Mouse (Mus musculus) lung, adult 18-20 months (tissue): Measurements from ENCODE around the gene Zmynd8.
A peak's percentile ranks its signal among the peaks of the same experiment; 100 is the strongest.
"Not testable (repeated sequence)": the region's sequence is repeated elsewhere in the genome, so short reads cannot be mapped to it uniquely, and the experiment has no call there.

Experiments used
- DNase-seq, 2 experiments: peaks; one replicate each; pipeline ENCODE4 v3.0.0; 2022; ENCODE audit warnings: mixed read lengths in 2 of 2

Gene Zmynd8

GRCm38 (mm10) chr2:165831637-165832289, 67.1 kb downstream of the Zmynd8 start:
- DNase-seq: no peak

DNA sequence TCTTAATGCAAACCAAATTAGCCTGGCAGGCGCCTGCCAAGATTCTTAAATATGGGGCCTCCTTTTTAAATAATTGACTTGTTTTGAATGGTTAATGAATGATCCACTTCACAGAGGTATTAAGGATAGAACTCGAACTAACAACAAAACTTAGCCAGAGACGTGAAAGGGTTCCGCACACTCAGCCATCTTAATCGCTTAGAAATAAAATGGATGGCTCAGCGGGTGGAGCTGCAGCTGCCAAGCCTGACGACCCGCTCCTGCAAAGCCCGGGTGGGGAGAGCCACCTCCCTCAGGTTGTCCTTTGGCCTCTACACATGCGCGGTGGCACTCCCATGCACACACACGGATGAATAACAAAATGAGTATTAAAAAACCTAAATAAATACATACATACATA, 70.0 kb downstream of the Zmynd8 start:
- no peak for DNase-seq

GRCm38 (mm10) chr2:165825964-165826712, 72.7 kb downstream of the Zmynd8 start:
- DNase-seq: peak; percentile 75 to 87

DNA sequence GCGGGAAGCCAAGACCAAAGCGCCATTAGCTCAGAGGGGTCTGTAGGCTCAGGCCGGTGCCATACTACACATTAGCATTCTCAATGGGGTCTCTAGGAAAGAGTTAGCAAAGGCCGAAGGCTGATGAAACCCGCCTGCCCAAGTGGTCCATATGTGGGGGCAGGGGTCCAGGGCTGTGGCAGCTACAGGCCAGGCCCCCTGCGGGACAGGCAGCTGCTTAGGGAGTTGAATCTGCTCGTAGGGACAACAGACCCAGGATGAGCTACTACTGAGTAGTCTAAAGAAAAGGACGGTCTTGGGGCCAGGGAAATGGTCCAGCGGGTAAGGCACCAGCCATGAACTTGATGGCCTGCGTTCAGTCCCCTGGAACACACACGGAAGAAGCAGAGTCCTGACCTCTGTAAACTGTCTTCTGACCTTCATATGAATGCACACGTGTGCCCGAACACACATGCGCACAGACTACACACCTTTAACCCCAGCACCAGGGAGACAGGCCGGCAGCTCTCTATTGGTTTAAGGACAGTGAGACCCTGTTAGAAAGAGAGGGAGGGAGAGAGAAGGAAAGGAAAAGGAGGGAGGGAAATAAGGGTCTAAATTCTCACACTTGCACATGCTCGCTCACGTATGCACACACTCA, 73.4 kb downstream of the Zmynd8 start:
- no peak for DNase-seq

DNA sequence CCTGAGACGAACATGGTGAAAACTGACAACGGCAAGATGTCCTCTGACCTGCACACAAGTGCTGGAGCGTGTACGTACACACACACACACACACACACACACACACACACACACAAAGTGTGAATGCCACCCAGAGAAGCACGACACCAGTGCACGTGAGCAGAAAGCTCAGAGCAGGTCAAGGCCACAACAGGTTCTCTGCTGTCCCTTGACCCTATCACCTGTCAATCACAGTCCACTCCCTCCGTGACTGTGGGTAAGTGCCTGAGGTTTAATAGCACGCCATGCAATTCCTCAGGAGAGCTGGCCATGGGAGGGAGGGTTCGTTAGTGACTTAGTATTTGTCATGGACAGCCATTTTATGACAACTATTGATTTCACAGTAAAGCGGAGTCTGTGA, 74.0 kb downstream of the Zmynd8 start:
- no peak for DNase-seq

DNA sequence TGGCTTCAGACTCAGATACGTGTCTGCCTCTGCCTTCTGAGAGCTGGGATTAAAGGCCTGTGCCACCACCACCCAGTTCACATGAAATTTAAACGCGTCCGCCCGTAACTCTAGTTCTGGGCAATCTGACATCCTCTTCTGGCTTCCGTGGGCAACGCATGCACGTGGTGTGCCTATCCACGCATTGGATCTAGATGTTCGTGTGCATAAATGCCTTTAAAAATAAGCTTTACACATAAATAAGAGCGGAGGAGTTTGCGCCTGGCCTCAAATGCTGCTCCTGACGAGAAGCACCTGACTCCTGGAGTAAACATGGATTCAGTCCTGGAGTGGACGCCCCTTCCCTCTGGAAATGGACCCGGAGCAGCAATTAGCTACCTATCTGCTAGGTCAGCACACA, 76.3 kb downstream of the Zmynd8 start:
- DNase-seq: no peak

DNA sequence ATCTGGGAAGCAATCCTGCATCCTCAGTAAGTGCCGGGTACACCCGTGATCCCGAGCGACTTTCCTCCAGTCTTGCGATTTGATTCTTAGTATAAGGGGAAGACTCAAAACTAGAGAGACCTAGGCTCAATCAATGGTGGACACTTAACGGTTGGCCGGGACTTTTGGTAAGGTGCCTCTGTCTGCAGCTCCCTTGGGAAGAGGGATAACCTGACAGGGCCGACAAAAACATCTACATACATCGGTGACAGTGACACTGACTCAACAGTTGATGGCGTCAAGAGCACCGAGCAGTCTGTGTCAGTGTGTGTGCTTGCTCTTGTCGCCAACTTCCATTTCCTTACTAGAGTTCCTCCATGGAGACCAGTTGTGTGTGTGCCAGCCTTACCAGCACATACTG, 77.1 kb downstream of the Zmynd8 start:
- DNase-seq: no peak

- no peak for DNase-seq
These were observed 78.2 kb downstream of the Zmynd8 start for GRCm38 (mm10) chr2:165820504-165821095.

DNA sequence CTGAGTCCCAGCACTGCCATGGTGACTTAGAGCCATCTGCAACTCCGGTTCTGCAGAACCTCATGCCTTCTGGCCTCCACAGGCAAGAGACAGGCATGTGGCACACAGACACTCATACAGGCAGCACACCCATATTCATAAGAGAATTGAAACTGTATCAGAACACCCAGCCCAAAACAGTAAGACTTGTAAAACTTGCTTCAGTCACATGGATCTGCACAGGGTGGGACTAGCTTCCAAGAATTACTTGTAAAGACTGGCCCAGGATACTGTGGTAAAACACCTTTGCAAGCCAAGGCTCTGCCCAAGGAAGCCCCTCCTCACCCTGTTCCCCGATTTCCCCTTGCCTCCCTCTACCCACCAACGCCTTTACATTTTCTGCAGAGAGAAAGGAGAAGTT, 78.7 kb downstream of the Zmynd8 start:
- no peak for DNase-seq

GRCm38 (mm10) chr2:165818985-165819948, 79.5 kb downstream of the Zmynd8 start:
- DNase-seq: peak; percentile 55 to 65

GRCm38 (mm10) chr2:165818570-165818969, 80.2 kb downstream of the Zmynd8 start:
- DNase-seq: no peak

DNA sequence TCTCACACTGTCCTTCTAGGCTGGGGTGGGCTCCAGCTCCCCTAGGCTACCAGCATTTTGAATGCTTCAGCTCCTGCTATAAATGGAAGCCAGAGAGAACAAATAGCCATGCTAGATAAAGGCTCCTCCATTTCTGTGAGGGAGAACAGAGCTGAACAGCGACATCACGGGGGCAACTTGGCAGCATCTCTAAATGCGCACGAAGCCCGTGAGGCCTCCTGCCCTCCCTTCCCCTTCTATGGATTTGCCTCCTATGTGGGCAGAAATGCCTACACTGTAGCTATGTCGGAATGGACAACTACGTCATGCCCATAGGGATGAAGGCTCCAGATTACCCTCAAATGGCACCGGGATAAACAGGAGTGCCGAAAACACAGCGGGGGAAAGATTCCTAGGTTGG, 81.4 kb downstream of the Zmynd8 start:
- no peak for DNase-seq

DNA sequence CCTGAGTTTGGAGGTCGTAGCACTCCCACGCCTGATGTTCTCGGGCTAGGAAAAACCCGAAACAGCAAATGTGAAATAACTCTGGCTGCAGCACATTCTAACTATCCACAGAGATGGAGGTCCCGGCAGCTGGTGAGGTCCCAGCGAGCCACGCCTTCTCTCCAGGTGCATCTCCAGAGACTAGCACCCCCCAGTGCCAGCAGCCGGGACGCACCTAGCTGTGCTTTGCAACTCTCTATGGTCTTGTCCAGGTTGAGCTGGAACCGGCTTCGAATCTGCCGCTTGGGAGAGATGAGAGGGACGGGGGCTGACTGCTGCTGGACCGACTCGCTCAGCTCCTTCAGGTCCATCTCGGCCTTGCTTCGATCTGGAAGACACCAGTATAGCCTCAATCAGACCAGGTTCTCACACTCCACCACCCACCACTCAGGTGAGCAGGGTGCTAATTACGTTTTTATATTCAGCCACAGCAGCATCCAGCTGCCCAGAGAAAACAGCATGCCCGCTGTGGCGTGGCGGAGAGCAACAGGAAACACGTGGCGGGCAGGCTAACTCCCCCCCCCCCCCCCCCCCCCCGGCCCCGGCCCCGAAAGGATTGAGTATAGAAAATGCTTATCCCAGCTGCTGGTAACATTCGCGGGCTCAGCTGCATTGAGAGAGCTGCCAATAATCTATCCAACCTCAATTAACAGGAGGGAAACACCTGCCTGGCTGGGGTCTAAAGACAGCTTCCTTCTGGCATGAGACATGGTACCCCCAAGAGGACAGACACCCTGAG, 83.5 kb downstream of the Zmynd8 start:
- DNase-seq: no peak

GRCm38 (mm10) chr2:165812889-165813288, 85.9 kb downstream of the Zmynd8 start:
- no peak for DNase-seq

- peak; percentile 44 to 61 for DNase-seq
These were observed 87.3 kb downstream of the Zmynd8 start for GRCm38 (mm10) chr2:165811536-165811935.

DNA sequence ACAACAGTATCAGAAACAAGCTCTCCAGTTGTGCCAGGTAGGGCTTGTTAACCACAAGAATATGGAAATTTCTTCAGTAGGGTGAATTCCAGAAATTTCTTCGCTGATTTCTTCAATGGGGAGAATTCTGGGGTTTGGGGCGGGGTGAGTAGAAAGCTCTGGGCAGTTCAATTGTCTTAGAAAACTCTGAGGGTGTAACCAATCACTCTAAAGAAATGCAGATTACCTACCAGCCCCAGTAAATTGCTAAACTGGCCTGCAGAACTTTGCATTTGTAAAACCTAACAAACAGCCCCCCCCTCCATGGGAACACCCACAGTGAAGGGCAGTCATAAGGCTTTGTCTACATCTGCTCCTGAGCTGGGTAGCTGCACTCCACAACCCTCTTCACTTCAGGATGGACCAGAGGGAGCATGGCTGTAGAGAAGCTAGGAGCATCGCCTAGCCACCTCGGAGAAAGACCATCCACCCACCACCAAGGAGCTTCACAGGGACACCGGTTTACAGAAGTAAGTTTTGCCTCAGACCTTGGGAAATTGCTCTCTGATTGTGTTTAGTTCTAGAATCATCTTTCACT, 88.8 kb downstream of the Zmynd8 start:
- DNase-seq: no peak

- DNase-seq: no peak
These were observed 89.7 kb downstream of the Zmynd8 start for GRCm38 (mm10) chr2:165809091-165809490.

DNA sequence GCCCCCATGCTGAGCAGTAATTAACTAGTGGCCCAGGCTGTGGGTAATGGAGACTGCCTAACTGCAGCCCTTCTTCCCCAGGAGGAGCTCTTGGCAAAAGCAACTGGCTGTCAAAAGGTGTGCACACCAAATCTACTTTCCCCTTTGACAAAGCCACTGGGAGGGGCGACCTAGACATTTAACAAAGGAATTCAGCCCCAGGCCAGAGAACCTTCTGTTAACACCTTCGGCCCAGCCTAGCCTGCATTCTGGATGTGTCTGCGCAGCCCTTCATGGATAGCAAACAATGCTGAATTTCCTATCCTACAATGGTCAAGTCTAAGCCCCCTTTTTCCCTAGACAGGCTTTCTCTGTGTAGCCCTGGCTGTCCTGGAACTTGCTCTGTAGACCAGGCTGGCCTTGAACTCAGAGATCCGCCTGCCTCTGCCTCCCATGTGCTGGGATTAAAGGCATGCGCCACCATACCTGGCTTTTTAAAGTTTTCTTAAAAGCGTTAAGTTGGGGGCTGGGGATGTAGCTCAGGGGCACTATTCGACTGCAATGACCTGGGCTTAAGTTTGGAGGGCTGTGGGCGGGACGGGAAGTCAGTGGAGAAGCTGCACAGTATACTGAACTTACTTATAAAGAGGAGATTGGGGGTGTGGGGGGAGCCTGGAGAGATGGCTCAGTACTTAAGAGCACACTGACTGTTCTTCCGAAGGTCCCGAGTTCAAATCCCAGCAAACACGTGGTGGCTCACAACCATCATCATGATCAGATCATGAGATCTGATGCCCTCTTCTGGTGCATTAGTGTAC, 90.4 kb downstream of the Zmynd8 start:
- DNase-seq: no peak

DNA sequence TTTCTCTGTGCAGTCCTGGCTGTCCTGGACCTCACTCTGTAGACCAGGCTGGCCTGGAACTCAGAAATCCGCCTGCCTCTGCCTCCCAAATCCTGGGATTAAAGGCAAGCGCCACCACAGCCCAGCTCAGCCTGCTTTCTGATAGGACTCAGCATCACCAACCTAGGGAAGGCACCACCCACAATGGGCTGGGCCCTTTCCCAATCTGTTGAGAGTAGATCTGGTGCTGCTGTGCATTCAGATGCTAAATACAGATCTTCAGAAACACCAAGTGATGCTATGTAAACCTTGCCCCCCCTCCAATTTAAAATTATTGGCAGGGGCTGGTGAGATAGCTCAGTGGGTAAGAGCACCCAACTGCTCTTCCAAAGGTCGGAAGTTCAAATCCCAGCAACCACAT, 98.6 kb downstream of the Zmynd8 start:
- DNase-seq: not testable (repeated sequence)

- DNase-seq: no peak
These were observed 100.9 kb downstream of the Zmynd8 start for GRCm38 (mm10) chr2:165797876-165798275.
